Mouse (Mus musculus): ENCODE data around the gene Tnfrsf25.

The Tnfrsf25 gene

DNA sequence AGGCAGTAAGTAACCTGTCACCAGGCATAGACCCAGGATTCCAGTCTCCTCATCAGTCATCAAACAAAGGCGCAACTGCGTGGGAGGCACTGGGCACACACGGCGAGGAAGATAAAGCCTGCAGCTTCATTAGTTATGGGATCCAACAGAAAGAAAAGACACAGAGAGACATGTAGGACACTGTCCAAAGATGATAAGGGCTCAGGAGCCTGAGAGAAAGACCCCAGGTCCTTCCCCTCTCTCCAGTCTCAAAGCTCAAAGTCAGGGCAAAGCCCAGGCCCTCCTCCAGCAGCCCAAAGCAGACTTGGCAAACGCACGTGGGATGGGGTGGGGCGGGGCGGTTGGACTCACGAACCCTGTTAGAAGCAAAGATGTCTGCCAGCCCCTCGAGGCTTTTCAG lies 29.7 kb downstream of the Tnfrsf25 start:
- DNase-seq (ENCODE audit: low spot score): no peak

DNA sequence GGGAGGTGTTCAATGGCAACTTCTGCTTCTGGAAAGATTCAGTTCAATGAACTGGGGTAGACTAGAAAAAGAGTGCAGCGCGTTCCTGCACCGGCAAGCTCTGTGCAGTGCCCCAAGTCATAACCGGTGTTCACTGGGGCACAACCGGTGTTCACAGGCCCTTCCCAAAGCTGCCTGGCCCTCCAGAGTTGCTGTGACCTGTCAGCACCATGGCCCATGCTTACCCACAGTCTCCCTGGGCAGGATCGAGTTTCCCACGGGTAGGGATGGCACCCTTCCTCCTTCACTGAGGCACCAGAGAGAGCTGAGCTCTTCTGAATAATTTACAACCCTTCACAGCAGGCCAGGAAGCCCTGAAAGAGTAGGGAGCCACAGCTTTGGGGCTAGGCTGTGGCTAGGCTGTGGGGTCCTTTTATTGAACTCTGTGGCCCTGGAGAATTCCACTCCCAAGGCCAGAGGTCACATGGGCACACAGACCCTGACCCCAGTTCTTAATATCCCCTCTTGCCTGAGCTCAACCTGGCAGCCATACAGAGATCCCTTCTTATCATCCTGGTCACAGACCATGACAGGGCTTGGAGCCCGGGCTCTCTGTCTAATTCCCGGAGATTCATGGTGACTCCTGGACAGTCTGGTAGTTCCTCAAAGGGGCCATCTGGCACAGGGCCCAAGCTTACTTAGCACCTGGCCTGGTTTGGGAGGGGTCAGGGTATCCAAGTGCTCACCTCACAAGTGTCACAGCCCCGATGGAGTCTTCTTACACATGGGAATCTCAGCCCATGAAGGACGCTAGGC lies 30.5 kb downstream of the Tnfrsf25 start:
- no peak for DNase-seq (ENCODE audit: low spot score)

DNA sequence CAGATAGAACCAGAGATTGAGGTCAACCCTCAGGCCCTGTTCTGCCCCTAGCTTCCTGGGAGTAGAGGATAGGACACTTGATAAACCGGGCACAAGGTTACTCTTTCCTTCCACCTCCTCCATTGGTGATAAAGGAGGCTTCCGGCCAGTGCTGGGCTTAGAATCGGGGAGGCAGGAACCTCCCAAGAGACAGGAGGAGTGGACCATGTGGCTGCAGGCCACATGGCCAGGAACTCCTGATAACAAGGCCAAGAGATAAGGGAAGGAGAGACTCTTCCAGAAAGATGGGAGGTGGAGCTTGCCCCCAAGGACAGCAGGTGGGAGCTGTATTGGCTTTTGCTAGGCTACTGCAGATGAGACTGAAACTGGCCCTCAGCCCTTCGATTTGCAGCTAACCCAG lies 34.8 kb downstream of the Tnfrsf25 start:
- DNase-seq (ENCODE audit: low spot score): no peak

DNA sequence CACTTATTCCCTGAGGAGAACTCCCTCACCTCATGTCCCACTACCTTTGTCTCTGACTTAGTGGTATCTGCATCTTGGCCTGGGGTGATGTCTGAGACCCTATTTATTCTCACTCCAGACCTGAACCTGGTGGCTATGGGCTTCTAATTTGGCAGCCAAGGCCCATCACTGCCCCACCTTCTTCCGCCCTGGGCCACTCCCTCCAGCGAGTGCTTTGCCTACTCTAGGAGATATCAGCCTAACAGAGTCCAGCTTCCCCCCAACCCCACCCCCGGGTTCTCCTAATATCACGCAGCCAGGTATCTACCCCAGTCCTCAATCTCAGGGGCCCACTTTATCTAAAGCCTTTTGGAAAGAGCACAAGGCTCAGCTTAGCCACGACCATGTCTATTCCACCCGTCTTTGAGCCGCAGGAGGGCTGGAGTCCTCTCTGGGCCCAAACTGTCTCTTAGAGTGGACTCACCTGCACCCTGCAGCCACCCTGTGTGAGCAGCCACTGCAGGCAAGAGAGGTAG lies 35.8 kb downstream of the Tnfrsf25 start:
- no peak for DNase-seq (ENCODE audit: low spot score)

DNA sequence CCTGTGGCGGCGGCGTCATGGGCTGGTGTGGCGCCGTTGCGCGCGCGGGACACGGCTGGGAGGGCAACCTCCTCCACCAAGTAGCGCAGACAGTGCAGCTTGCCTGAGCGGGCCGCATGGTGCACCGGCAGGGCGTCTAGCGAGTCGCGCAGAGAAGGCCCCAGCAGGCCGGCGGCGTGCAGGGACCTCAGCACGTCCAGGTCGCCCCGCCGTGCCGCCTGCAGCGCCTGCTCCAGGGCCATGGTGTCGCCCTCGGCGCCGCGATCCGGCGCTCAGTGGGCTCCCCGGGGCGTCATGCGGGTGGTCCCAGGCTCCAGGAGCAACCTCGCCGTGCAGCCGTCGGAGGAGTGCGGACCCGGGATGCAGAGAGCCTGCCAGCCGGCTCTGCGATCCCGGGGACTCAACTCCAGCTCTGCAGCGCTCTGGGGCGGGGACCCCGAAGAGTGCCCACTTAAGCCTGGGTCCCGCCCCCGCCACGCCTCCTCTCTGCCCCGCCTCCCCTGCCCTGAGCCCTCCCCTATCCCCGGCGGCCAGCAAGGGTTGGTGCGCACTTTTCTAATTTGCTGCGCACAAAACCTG lies 36.3 kb downstream of the Tnfrsf25 start, which contains the start of gene Espn:
Espn (minus strand) TSS at position 406 of the 579 bp plus-strand sequence.
- DNase-seq (ENCODE audit: low spot score): peak; percentile 88

DNA sequence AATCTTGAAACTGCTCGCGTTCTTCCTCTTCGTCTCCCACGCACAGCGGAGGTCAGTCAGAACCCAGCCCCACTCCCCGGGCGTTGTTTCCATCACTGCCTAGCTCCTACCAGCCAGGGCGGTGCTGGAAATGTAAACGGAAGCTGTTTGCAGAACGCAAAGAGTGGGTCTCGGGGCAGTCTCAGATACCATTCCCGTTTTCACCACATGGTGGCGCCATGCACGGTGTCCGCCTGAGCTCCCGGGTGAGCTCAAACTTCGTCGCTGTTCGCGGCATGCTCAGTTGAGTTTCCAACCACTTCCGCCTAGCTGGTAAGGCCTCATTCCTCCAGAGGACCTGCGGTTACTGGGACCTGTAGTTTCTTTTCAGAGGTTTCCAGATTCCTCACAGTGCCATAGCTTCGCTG lies 38.0 kb downstream of the Tnfrsf25 start:
- peak; percentile 94 for DNase-seq (ENCODE audit: low spot score)

DNA sequence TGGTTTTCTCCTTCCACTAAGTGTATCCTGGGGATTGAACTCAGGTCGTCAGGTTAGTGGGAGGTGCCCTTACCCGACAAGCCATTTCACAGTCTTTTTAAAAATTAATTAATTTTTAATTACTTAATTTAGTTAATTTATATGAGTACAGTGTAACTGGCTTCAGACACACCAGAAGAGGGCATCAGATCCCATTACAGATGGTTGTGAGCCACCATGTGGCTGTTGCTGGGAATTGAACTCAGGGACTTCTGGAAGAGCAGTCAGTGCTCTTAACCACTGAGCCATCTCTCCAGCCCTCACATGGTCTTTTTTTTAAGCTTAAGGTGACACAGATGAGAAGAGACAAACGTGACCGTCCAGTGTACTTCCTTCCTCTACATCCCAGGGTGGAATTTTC lies 39.3 kb downstream of the Tnfrsf25 start:
- no peak for DNase-seq (ENCODE audit: low spot score)

DNA sequence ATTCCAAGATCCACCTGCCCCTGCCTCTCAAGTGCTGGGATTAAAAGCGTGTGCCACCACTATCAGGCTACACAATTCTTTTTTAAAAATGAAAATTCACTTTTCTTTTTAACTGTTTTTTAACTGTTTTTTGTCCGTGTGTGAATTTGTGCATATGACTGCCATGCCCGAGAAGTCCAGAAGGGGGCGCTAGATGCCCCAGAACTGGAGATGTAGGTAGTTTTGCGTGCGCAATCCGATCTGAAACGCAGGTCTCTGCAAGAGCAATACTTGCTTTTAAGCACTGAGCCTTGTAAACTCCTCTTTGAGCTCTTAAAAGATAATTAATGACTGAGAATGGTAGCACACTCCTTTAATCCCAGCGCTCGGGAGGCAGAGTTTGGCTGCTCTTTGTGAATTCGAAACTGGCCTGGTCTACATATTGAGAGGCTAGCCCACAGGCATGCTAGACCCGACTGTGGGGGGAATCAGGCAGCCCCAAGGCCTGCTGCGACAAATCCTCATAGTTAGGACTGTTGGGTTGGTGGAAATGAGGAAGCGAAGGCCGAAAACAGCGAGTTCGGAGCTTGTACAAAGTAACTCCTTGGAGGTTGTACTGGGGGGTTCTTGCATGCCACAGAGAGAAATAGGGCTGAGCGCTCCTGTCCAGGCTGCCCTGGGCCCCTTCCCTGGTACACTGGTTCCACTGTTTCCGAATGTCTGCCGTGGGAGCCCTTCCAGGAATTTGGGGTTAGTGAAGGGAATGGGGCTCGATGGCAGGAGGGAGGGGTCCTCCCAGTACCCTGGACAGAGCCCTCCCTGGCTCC lies 42.2 kb downstream of the Tnfrsf25 start:
- DNase-seq (ENCODE audit: low spot score): peak; percentile 74

DNA sequence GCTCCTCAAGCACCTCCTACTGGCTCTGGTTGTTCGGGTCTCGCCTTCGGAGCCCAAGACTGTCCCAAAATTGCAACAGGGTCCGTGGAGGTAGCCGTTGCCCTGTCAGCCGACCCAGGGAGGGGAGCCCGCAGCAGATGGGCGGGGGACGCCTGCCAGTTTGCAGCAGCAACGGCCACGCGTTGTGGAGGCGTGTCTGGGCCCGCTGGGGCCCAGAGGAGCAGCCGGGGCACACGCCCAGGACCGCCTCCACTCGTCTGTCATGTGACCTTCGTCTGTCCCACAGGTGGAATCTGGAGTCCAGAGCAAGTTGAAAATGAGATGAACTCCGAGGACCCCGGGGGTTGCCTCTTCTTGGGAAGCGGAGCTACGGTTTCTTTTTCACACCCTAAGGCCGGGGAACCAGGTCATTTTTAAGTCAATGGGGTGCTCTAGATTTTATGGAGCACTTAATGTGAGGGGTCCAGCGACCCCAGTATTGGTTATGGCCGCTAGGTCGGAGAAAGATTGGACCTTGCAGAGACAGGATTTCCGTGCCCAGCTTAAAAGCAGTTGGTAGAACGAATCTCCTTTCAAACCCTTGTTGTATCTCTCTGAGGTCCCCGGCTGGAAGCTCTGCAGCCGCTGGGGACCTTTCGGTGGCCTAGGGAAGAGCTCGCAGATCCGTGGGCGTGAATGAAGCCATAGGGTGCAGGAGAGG lies 43.0 kb downstream of the Tnfrsf25 start, which contains the start of gene Hes2:
Hes2 (plus strand) TSS at position 283 of the 700 bp plus-strand sequence.
- no peak for DNase-seq (ENCODE audit: low spot score)

DNA sequence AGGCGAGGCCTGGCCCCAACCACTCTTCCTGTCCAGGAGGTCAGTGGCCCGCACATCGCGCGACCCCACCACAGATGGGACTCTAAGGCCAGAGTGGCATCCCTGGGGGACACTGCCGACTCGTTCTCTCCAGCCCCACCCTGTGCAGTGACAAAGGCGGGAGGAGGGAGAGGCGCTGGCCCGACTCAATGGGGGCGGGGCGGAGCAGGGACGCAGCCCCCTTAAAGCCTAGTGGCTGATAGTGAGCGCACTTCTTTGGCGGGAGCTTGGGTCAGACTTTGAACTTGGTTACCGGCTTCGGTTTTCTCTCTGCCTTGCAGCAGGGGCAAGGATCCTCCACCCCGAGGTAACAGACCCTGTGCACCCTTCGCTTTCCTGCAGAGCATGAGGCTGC lies 43.5 kb downstream of the Tnfrsf25 start:
- DNase-seq (ENCODE audit: low spot score): no peak

DNA sequence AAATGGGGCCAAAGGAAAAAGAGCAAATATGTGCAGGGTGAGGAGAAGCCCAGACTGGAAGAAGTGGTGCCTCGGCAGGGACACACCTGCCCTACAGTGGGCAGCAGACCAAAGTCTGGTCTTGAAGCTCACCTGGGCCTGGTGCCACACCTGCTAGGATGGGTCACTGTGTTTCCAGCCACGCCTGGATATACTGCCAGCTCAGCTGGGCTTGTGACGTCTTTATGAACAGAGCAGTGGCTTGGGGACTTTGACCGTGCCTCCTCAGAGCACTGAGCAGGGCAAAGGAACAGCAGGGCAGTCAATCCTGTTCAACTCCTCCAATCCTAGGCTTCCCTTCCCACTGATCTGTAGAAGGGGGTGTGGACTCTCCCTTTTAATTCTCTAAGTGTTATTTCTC lies 45.0 kb downstream of the Tnfrsf25 start:
- no peak for DNase-seq (ENCODE audit: low spot score)

- DNase-seq (ENCODE audit: low spot score): no peak
Observed at GRCm38 (mm10) chr4:152161601-152162000, 45.9 kb downstream of the Tnfrsf25 start.

GRCm38 (mm10) chr4:152162748-152163147 lies 47.0 kb downstream of the Tnfrsf25 start:
- DNase-seq (ENCODE audit: low spot score): no peak

- peak; percentile 92 for DNase-seq (ENCODE audit: low spot score)
Observed at GRCm38 (mm10) chr4:152165036-152165931, 49.5 kb downstream of the Tnfrsf25 start.

GRCm38 (mm10) chr4:152168052-152168451 lies 52.3 kb downstream of the Tnfrsf25 start:
- no peak for DNase-seq (ENCODE audit: low spot score)

GRCm38 (mm10) chr4:152169103-152169502 lies 53.4 kb downstream of the Tnfrsf25 start:
- DNase-seq (ENCODE audit: low spot score): no peak

All from testis, postnatal 10 days (tissue).